15 mouse cellular contexts compared by ENCODE assay signal in genomic region chr6:22001284-22001916, GRCm38 (mm10). TPM values are rescaled to one million over a fixed set of nuclear protein-coding genes. Genes with fewer than 3 reads are reported as not detected.
A peak's percentile ranks its signal among the peaks of the same experiment; 100 is the strongest.
DNase-seq lines count a peak whose midpoint lies in the region; ATAC-seq lines count a peak whose summit lies in the region.
"Had no signal": no experiment of that assay in that cellular context is flagged by ENCODE, and none has a peak within 500 bp of the region (broad histone marks: within the 10 kb centered on the region; RNA-seq: fewer than 3 reads in every experiment).

No protein-coding gene starts in this region.

- no peak for ATAC-seq in erythroid progenitor cell, adult 5-6 weeks (replicated peaks; ENCODE audit: low FRiP score, poor library complexity, severe bottlenecking)
- ATAC-seq: intestine, embryonic 16.5 days had no signal

- H3K27ac ChIP-seq in brown adipose tissue, adult 24 weeks (replicated peaks; ENCODE audit: low read depth, low read length) = peak overlapping the region; percentile 41
- H3K27ac ChIP-seq: forebrain, embryonic 12.5 days; heart, embryonic 15.5 days; midbrain, embryonic 12.5 days had no signal

- no peak overlapping the region for H3K4me3 ChIP-seq in brown adipose tissue, adult 24 weeks (ENCODE audit: insufficient read depth, low read depth, low read length)
- H3K4me3 ChIP-seq: forebrain, embryonic 12.5 days; heart, embryonic 15.5 days; midbrain, embryonic 12.5 days had no signal

- H3K4me1 ChIP-seq in brown adipose tissue, adult 24 weeks (ENCODE audit: control insufficient read depth, insufficient read depth, insufficient read length, low read length) = peaks cover 37% of the 10 kb centered on the region

- intact Hi-C loops in heart, postnatal 14 days (cut with DNase I) = loop anchor here (5.0 kb wide), 1 partner anchor 46 kb away; no protein-coding TSS in a partner anchor

- DNase-seq in adrenal gland, adult 2 months = peak; percentile 62
- no peak for DNase-seq in adrenal gland, postnatal 4 days (ENCODE audit: low spot score in 2 of 2)
- DNase-seq in heart, postnatal 14 days = peak; percentile 66 to 82
- peak; percentile 70 for DNase-seq in kidney, postnatal 10 days
- DNase-seq in cerebellum, postnatal 4 days (ENCODE audit: low spot score in 2 of 2) = no peak
- DNase-seq in right cerebral cortex, adult 2 months (ENCODE audit: low spot score in 2 of 2) = no peak
- DNase-seq: cerebellum, adult 11 months; embryo, embryonic 11 days; lung, embryonic 14.5 days had no signal

RNA-seq across cellular contexts. Expression of gene Cped1, which starts 15.7 kb away (rescaled TPM):
- total RNA-seq in adrenal gland, adult 2 months (2021) = 10 to 100 TPM; 38.2 to 51.7 TPM
- polyA plus RNA-seq in adrenal gland, adult 2 months (2012; rRNA removed) = 5.6 and 7.1 TPM in 2 replicates
- total RNA-seq in adrenal gland, postnatal 4 days (2021) = 10 to 100 TPM; 25.1 to 29.0 TPM
- 37.5 and 39.6 TPM in 2 replicates for polyA plus RNA-seq in brown adipose tissue, adult 24 weeks (2012; ENCODE audit: insufficient read depth, insufficient read length, missing spikeins)
- 10 to 100 TPM; 15.9 to 20.2 TPM for total RNA-seq in heart, postnatal 14 days (2021)
- not detected in 2 replicates for total RNA-seq in erythroid progenitor cell, adult 5-6 weeks (2015; ENCODE audit: low replicate concordance)
- 0.26 and 0.53 TPM in 2 replicates for total RNA-seq in erythroid progenitor cell, adult 5-6 weeks (2017; ENCODE audit: low replicate concordance)

RNA-seq across cellular contexts. Expression of gene Ing3, which starts 52.0 kb away (rescaled TPM):
- total RNA-seq in adrenal gland, adult 2 months (2021) = 10 to 100 TPM; 22.3 to 25.9 TPM
- 2.7 and 3.5 TPM in 2 replicates for polyA plus RNA-seq in adrenal gland, adult 2 months (2012; rRNA removed)
- total RNA-seq in adrenal gland, postnatal 4 days (2021) = 10 to 100 TPM; 26.4 to 29.9 TPM
- polyA plus RNA-seq in brown adipose tissue, adult 24 weeks (2012; ENCODE audit: insufficient read depth, insufficient read length, missing spikeins) = 13.6 and 15.1 TPM in 2 replicates
- total RNA-seq in heart, postnatal 14 days (2021) = 10 to 100 TPM; 15.5 to 17.4 TPM
- total RNA-seq in erythroid progenitor cell, adult 5-6 weeks (2015; ENCODE audit: low replicate concordance) = 21.0 and 31.4 TPM in 2 replicates
- total RNA-seq in erythroid progenitor cell, adult 5-6 weeks (2017; ENCODE audit: low replicate concordance) = 4.2 and 21.2 TPM in 2 replicates

Comparison
In these comparisons a context has a peak if more than half of its experiments do, and no peak if none do; other contexts are left out.
1. DNase-seq: peak in adrenal gland, adult 2 months (single experiment), heart, postnatal 14 days (2 of 2) and kidney, postnatal 10 days (single experiment); none in adrenal gland, postnatal 4 days (0 of 2), cerebellum, postnatal 4 days (0 of 2) and right cerebral cortex, adult 2 months (0 of 2).
2. RNA of gene Cped1, which starts 15.7 kb away (total RNA-seq): 38.2 to 51.7 TPM in adrenal gland, adult 2 months, 25.1 to 29.0 TPM in adrenal gland, postnatal 4 days and 15.9 to 20.2 TPM in heart, postnatal 14 days; 0.26 to 0.53 TPM in erythroid progenitor cell, adult 5-6 weeks; every median in the first group is over 10 times any median in the second.